Mouse (Mus musculus) C2C12 (cell line): Measurements from ENCODE around the gene Meis2.

ENCODE experiments used
- CTCF ChIP-seq: IDR thresholded peaks from one replicate; pipeline ENCODE4 v1.5.1; 2011; ENCODE audit not compliant: control insufficient read depth, insufficient read depth, insufficient read length
- MAX ChIP-seq: IDR thresholded peaks from one replicate; pipeline ENCODE4 v1.6.1; 2011; ENCODE audit warnings: mild to moderate bottlenecking, control low read depth
- MYOD1 ChIP-seq: IDR thresholded peaks from one replicate; pipeline ENCODE4 v1.6.1; 2011; ENCODE audit warnings: low read depth; ENCODE audit not compliant: control insufficient read depth, insufficient read length
- USF1 ChIP-seq: IDR thresholded peaks from one replicate; pipeline ENCODE4 v1.6.1; 2011; ENCODE audit warnings: low read depth, mild to moderate bottlenecking, control low read depth, moderate library complexity

GRCm38 (mm10) chr2:115854828-115855311 is 210.8 kb downstream of the Meis2 start:
- no peak for TF ChIP-seq USF1
- TF ChIP-seq CTCF, result no peak
- TF ChIP-seq MAX, result no peak
- TF ChIP-seq MYOD1, result no peak
